Mouse (Mus musculus): ENCODE data around the gene Cltc.

- TF ChIP-seq POLR2A (IDR thresholded peaks at IDR 0.05; ENCODE audit: borderline replicate concordance, extremely low read depth, insufficient read depth, insufficient read length, poor library complexity, severe bottlenecking) (no peak), CTCF (IDR thresholded peaks at IDR 0.05; ENCODE audit: borderline replicate concordance, extremely low read depth, insufficient read depth, insufficient read length) (no peak)
Observed at GRCm38 (mm10) chr11:86671041-86671675, 86.2 kb downstream of the Cltc start.
